Mouse (Mus musculus) brown adipose tissue, adult 24 weeks (tissue): ENCODE data around the gene Wasf2. TPM values are rescaled to one million over a fixed set of nuclear protein-coding genes. Genes with fewer than 3 reads are reported as not detected.

Experiments used
- H3K27ac ChIP-seq: fragments of 200-500 bp; replicated peaks from 2 replicates; pipeline ENCODE4 v1.5.1; 2012; ENCODE audit warnings: low read depth, mild to moderate bottlenecking, low read length
- H3K4me1 ChIP-seq: fragments of 200-500 bp; 2 replicates; pipeline ENCODE4 v1.6.1; 2012; ENCODE audit warnings: low read length, mixed read lengths; ENCODE audit not compliant: control insufficient read depth, insufficient read depth, insufficient read length
- H3K4me3 ChIP-seq: fragments of 200-500 bp; 2 replicates; pipeline ENCODE4 v1.5.1; 2012; ENCODE audit warnings: low read depth, mild to moderate bottlenecking, low read length, moderate library complexity; ENCODE audit not compliant: insufficient read depth
- polyA plus RNA-seq: library from polyadenylated mRNA; stranded (reverse); fragments of >200 nt; gene quantifications from 2 replicates; pipeline ENCODE4 v1.2.4, GENCODE M21; 2012; ENCODE audit not compliant: missing spikeins, insufficient read depth, insufficient read length

The Wasf2 gene
- polyA plus RNA-seq, 1 experiment, result 39.8 TPM

DNA sequence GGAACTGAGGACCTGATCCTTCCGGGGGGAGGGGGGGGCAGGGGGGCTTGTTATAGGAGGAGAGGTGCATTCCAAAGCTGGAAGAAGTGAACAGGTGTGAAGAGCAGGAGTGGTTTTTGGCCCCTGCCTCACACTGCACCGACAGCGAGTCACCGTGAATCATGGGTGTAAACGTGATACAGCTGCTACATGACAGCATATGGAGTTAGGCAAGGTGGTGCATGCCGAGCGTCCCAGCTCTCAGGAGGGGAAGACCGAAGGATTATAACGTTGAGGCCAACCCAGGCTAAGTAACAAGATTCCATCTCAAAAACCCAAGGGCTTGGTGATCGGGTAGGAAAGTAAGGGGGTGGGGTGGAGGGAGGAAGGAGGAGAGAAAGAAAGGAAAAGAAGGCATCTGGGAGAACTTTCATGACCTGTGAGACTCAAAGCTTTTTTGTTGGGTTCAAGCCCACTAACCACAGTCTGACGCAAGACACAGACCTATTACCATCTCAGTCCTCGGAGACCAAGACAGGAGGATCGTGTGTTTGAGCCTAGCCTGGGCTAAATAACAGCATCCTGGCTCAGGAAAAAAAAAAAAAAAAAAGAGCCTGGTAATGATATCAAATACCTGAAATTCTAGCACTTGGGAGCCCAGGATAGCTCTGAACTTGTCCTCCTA is 18.0 kb upstream of the Wasf2 start:
- H3K4me3 ChIP-seq, result no peak overlapping the region
- peaks cover 24% of the 10 kb centered on the region for H3K4me1 ChIP-seq
- no peak overlapping the region for H3K27ac ChIP-seq

DNA sequence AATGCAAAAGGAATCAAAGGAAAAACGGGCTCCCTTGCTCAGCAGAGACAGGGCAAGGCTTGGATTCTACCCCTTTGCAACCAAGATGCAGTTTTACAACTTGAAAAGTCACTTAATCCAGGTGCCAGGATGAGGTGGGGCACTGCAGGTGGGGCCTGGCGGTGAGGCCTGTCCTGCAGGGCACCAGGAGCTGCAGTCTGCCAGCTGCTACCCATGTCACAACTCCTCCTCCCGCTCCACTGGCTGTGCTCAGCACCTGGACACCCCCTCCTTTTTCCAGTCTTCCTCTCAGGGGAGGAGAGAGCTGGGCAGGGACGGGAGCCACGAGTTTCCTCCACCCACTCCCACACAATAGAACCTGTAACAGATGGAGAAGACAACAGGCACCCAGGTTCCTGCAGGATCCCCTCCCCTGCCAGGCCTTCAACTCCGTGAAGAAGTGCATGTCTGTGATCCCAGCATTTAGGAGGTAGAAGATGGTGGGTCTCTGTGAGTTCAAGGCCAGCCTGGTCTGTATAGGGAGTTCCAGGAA is 16.9 kb upstream of the Wasf2 start:
- peaks cover 16% of the 10 kb centered on the region for H3K4me1 ChIP-seq
- H3K4me3 ChIP-seq, result no peak overlapping the region
- H3K27ac ChIP-seq, result peak overlapping the region; percentile 26; the same call in 1 of the 2 replicates

DNA sequence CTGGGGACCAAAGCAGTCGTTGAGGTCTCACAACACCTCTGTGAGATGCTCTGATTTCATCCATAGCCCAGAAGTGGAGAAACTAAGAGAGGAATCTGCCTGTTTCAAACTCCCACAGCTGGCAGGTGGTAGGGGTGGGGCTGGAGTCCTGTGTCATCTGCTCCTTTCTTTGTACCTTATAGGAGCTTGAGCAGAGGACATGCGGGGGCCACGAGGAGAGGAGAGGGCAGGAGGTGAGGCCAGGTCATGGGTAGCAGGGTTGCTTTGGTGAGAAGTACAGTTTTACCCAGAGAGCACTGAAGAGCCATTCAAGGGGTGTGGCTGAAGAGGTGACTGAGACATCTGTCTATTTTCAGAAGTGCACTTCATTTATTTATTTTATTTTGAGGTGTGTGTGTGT is 15.5 kb upstream of the Wasf2 start:
- Histone ChIP-seq H3K4me3 (no peak overlapping the region), H3K4me1 (peaks cover 19% of the 10 kb centered on the region), H3K27ac (no peak overlapping the region)

DNA sequence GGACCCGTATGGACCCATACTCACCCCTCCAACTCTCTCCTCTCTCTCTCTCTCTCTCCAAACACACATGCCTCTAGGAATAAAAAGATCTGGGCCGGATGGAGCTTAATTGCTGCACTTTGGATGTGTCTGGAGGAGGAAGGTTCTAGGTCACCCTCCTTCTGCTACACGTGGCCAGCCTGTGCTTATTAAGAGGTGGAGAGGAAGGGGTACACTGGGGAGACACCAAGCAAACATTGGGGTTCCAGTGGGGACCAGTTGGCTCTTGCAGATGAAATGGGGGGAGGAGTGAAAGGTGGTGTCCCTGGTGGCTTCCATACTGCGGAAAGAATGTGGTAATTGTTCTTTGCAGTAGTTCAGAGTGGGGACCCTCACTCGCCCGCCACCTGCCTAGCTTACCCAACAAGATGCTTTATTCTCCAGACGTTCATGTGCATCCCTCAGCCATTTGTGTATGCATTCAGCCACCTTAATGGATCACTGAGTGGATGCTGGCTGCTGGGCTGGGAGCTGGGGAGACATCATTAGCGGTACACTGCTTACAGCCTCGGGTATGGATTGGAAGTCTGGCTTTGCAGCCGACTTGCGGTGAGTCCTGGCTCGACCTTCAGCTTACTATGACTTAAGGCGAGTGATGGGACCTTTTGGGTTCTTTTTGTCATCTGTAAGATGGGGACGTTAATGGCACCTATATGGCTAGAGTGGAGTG is 14.4 kb upstream of the Wasf2 start:
- H3K27ac ChIP-seq, result peak overlapping the region; percentile 59
- H3K4me1 ChIP-seq, result peaks cover 24% of the 10 kb centered on the region

DNA sequence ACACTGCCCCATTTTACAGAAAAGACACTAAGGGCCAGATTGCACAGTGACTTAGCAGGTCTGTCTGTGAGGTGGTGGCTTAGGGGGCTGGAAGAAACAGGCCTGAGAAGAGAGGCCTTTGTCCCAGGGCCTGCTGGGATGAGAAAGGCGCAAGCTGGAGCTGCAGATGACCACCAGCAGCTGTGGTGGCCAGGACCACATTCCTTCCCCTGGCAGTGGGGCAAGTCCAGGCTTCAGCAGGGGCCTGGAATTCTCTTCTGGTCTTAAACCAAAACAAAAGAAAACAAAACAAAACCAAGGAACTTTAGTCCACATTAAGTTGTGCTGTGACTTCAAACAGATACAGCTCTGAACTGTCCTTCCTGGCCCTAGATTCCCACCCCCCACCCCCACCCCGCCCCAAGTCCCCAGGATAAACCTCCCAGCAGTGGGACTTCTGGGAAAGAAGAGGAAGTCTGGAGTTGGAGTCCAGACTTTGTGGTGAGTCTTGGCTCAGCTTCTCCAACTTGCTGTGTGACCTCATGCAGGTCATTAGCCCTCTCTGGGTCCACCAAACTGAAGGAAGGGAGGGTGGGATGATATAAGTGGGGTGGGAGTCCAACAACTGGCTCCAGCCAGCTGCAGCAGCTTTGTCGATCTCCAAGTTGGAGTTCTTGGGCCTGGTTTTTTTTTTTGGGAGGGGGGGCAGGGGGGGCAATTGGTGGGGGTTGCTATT is 13.4 kb upstream of the Wasf2 start:
- Histone ChIP-seq H3K4me1 (peaks cover 31% of the 10 kb centered on the region), H3K27ac (peak overlapping the region; percentile 87), H3K4me3 (no peak overlapping the region)

More for the DNA sequence above, 14.4 kb upstream of the Wasf2 start:
- no peak overlapping the region for H3K4me3 ChIP-seq

DNA sequence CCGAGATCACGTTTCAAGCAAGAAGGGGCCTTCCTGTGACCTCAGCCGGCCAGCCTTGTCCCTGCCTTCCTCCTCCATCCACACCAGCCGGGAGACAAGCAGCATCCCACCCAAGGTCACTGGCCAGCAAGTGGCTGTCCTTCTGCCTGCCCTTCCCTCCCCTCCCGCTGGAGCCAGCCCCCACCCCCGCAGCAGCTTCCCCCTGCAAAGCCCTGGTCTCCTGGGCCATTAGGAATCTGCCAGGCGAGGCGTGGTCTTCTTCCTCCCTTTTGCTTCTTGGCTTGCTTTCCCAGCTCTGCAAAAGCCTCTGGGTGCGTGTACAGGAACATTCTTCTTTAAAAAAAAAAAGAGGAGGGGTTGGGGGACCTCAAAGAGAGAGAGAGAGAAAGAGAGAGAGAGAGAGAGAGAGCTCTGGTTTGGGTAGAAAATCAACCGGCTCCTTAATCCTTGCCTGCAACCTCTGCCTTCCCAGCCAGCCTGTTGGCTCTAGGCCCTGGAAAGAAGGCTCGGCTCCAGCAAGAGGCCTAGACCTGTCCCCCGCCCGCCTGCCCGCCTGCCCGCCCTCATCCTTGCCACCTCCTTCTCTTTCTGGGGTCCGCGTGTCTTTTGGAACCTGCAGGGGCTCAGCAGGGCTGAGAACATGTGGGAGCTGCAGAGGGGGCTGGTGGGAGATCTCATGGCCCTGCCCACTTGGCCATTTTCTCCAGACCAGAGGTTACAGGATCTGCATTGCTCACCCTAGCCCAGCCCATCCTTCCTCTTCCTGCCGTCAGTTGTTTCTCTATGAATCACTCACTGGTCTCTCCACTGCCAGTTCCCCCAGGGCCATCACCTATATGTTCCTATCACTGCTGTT is 12.5 kb upstream of the Wasf2 start:
- Histone ChIP-seq H3K4me1 (peaks cover 33% of the 10 kb centered on the region), H3K4me3 (peak overlapping the region; percentile 31; the same call in 1 of the 2 replicates), H3K27ac (peak overlapping the region; percentile 87)

DNA sequence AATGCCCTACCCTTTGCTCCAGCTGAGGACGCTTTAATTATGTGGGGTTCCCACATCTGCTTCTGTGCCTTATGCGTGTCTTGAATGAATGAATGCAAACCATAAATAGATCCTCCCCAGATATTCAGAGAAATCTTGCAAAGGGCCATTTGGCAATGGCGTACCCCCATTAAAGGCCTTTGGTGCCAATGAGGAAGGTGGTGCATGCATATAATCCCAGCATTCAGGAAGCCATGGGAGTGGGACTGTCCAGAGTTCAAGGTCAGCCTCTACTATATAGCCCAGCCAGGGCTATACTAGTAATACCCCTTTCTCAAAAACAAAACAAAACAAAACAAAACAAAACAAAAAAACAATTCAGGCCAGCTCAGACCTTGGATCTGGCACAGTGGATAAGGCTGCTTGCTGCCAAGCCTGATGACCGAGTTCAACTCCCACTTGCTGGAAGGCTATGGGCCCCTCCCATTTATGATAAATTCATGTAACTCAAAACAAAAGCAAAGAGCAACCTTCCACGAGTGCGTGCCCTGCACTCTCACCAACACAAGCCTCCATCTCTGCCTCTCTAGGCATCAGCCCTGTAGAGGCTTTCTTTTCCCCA is 11.4 kb upstream of the Wasf2 start:
- Histone ChIP-seq H3K27ac (peak overlapping the region; percentile 64), H3K4me3 (no peak overlapping the region), H3K4me1 (peaks cover 30% of the 10 kb centered on the region)

DNA sequence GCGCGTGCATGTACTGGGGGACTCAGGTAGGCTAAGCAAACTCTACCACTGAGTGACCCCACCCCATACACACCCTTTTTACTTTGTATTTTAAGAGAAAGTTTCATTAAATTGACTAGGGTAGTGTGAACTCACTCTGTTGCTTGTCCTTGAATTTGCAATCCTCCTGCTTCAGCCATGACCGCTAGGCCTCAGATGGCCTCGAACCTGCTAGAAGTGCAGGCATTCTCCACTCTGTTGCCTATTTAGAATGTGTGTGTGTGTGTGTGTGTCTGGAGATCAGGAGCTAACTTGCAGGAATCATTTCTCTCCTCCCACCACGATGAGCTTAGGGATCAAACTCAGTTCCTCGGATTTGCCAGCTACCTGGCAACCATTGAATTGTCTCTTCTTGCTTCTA is 10.7 kb upstream of the Wasf2 start:
- peak overlapping the region; percentile 64; the same call in 1 of the 2 replicates for H3K27ac ChIP-seq

DNA sequence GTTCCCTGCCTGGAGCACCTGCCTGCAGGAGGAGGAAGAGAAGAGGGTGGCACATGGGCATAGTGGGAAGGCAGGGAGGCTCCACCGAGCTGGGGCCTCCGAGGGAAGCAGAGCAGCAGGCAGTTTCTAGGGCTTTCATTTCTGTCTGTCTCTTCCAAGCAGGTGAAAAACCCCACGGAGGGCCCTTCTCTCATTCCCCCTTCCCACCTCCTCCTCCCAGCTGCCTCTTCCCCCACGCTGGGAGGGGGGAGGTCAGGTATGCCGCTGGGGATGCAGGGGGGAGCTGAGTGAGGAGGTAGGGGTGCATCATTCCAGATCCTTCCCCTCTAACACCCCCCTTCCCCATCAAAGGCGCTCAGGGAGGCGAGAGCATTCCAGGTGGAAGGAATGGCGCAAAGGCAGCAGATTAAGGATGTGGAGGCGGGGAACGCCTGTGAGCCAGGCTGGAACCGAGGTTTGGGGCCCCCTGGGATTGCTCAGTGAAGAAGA is 9.4 kb upstream of the Wasf2 start:
- Histone ChIP-seq H3K4me1 (peaks cover 30% of the 10 kb centered on the region), H3K27ac (peak overlapping the region; percentile 50; the same call in 1 of the 2 replicates), H3K4me3 (no peak overlapping the region)

More for the DNA sequence above, 10.7 kb upstream of the Wasf2 start:
- no peak overlapping the region for H3K4me3 ChIP-seq
- peaks cover 30% of the 10 kb centered on the region for H3K4me1 ChIP-seq

DNA sequence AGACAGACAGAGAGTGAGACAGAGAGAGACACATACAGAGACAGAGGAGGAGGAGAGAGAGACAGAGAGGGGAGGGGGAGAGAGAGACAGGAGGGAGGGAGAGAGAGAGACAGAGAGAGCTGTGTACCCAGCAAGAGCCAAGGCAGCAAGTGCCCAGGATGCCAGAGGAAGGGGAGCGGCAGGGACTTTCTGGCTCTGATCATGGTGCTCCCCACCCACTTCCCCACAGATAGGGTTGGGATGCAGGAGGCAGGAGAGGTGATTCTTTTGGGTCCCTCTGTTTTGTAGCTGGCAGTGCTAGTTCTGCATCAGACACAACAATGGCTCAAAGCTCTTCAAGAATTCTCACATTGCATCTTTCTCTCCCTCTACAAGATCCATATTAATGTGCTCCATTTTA is 8.9 kb upstream of the Wasf2 start:
- Histone ChIP-seq H3K4me1 (peaks cover 30% of the 10 kb centered on the region), H3K27ac (peak overlapping the region; percentile 50), H3K4me3 (no peak overlapping the region)

DNA sequence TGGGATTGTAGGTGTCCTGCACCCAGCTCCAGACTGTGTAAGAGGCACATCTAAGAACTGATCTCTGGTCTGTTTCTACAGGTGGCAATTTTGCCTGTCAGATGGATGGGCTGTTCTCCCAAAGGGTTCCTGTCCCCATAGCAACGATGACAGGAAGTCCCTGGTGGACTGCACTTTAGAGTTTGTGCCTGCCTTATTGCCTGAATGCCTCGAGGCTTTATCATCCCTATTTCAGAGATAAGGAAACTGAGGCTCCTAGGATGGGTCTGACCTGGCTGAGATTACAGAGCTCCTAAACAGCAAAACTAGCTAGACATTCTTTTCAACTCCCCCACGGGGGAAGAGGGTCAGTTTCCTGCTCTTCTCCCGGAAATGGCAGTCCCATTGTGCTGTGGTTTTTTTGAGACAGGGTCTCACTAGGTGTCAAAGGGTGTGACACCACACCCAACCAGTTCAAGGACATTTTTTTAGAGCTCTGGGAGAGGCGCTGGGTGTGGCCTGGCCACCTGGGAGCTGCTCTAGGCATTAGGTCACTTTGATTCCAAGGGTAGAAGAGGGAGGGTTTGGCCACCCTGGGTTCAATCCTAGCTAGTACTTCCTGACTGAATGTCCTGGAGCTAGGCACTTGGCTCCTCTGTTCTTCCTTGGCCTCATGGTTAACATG is 8.2 kb upstream of the Wasf2 start:
- H3K27ac ChIP-seq, result peak overlapping the region; percentile 50
- H3K4me3 ChIP-seq, result no peak overlapping the region
- peaks cover 27% of the 10 kb centered on the region for H3K4me1 ChIP-seq

DNA sequence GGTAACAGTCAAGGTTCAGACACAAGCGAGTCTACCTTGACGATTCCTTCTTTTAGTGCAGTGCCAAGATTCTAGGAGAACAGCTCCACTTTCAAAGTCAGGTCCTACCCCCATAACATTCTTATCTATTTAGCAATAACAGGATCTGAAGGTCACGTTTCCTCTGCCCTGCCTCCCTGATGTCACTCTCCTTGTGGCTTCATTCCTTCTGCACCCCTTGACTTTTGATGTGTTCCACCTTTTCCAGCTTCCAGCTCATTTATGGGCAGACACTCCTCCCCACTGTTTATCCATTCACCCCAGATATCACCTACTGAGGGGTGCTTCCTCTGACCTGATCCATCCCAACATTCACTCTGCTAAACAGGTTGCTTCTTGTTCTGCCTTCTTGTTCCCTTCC is 3.2 kb upstream of the Wasf2 start:
- H3K4me1 ChIP-seq, result peaks cover 12% of the 10 kb centered on the region; the same call in 1 of the 2 replicates
- H3K4me3 ChIP-seq, result no peak overlapping the region
- H3K27ac ChIP-seq, result no peak overlapping the region

DNA sequence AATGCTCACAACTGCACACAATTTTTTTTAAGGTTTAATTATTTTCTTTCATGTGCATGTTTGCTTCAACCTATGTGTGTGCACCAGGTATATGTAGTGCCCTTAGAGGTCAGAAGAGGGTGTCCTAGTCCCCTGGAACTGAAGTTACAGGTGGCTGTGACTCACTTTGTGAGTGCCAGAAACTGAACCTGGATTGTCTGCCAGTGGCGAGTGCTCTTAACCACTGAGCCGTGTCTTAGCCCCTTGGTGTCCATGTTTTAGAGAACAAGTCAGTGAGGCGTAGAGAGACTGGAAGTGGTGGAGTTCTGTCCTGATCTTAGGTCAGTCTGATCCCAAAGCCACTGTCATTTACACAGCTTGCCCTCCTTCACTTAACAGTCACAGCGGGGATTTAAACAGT is 2.4 kb upstream of the Wasf2 start:
- no peak overlapping the region for H3K4me3 ChIP-seq
- H3K4me1 ChIP-seq, result peaks cover 8% of the 10 kb centered on the region
- no peak overlapping the region for H3K27ac ChIP-seq

DNA sequence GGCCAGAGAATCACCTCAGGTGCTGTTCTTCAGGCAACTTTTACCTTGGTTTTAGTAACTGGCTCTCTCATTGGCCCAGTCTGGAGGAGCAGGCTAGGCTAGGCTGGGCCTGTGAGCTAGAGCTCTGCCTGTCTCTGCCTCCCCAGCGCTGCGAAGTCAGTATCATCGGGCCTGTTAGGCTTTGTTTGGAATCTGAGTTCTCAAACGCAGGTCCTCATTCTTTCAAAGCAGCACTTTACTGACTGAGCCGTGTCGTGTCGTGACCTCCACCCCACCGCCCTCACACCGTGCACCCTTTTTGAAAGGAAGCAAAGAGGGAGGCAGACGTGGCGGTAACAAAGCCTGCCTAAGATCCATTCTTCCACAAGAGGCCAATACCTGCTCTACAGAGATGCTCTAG is 914 bp upstream of the Wasf2 start:
- H3K27ac ChIP-seq, result peak overlapping the region; percentile 98

More for the DNA sequence above, 914 bp upstream of the Wasf2 start:
- H3K4me3 ChIP-seq, result peak overlapping the region; percentile 72
- peaks cover 8% of the 10 kb centered on the region for H3K4me1 ChIP-seq
